Mouse (Mus musculus) lung, adult 2 months (tissue): ENCODE measurements around the gene Olfr283.

Source experiments
- CTCF ChIP-seq: fragments of 200-500 bp; IDR thresholded peaks from 2 replicates; pipeline ENCODE4 v1.5.1; 2011; ENCODE audit warnings: mild to moderate bottlenecking, low read length, control low read depth; ENCODE audit not compliant: insufficient read depth
- POLR2A ChIP-seq: fragments of 200-500 bp; IDR thresholded peaks from 2 replicates; pipeline ENCODE4 v1.6.1; 2011; ENCODE audit warnings: low read depth, mild to moderate bottlenecking, control low read depth, low read length, borderline replicate concordance; ENCODE audit errors: extremely low read depth

- TF ChIP-seq POLR2A (no peak), CTCF (no peak)
Measured at GRCm38 (mm10) chr15:98410249-98410648, 29.5 kb upstream of the Olfr283 start.
